Mouse (Mus musculus): ENCODE measurements around the gene Ddx52. TPM values are rescaled to one million over a fixed set of nuclear protein-coding genes. Genes with fewer than 3 reads are reported as not detected.
A peak's percentile ranks its signal among the peaks of the same experiment; 100 is the strongest.

Ddx52 gene
- polyA plus RNA-seq, 1 experiment: not detected

- 83% methylated on average over 4 of the region's 4 CpGs for WGBS
- no peaks in the 10 kb centered on the region for H3K4me1 ChIP-seq (ENCODE audit: control insufficient read depth, insufficient read depth, low read length)
- no peak overlapping the region for H3K27ac ChIP-seq (ENCODE audit: insufficient read depth, low read depth, low read length)
- TF ChIP-seq CTCF (IDR thresholded peaks at IDR 0.05; ENCODE audit: insufficient read depth, low read depth, low read length) (no peak), POLR2A (IDR thresholded peaks at IDR 0.05; ENCODE audit: insufficient read depth, low read depth, low read length) (no peak)
- H3K4me3 ChIP-seq (ENCODE audit: insufficient read depth, low read depth, low read length): no peak overlapping the region
Observed at GRCm38 (mm10) chr11:83914501-83914900, 27.4 kb upstream of the Ddx52 start.

GRCm38 (mm10) chr11:83922600-83922999 lies 19.3 kb upstream of the Ddx52 start:
- 77% methylated on average over 2 of the region's 2 CpGs for WGBS

GRCm38 (mm10) chr11:83927097-83927496 lies 14.8 kb upstream of the Ddx52 start:
- Histone ChIP-seq H3K4me3 (ENCODE audit: insufficient read depth, low read depth, low read length) (no peak overlapping the region), H3K4me1 (ENCODE audit: control insufficient read depth, insufficient read depth, low read length) (no peaks in the 10 kb centered on the region), H3K27ac (ENCODE audit: insufficient read depth, low read depth, low read length) (no peak overlapping the region)
- 58% methylated on average over 3 of the region's 3 CpGs for WGBS
- TF ChIP-seq CTCF (IDR thresholded peaks at IDR 0.05; ENCODE audit: insufficient read depth, low read depth, low read length) (no peak), POLR2A (IDR thresholded peaks at IDR 0.05; ENCODE audit: insufficient read depth, low read depth, low read length) (no peak)

More at GRCm38 (mm10) chr11:83922600-83922999, 19.3 kb upstream of the Ddx52 start:
- Histone ChIP-seq H3K4me1 (ENCODE audit: control insufficient read depth, insufficient read depth, low read length) (no peaks in the 10 kb centered on the region), H3K4me3 (ENCODE audit: insufficient read depth, low read depth, low read length) (no peak overlapping the region), H3K27ac (ENCODE audit: insufficient read depth, low read depth, low read length) (no peak overlapping the region)
- TF ChIP-seq POLR2A (IDR thresholded peaks at IDR 0.05; ENCODE audit: insufficient read depth, low read depth, low read length): no peak
- no peak for TF ChIP-seq CTCF (IDR thresholded peaks at IDR 0.05; ENCODE audit: insufficient read depth, low read depth, low read length)

GRCm38 (mm10) chr11:83932506-83933106 lies 9.3 kb upstream of the Ddx52 start:
- TF ChIP-seq POLR2A (IDR thresholded peaks at IDR 0.05; ENCODE audit: insufficient read depth, low read depth, low read length) (no peak), CTCF (IDR thresholded peaks at IDR 0.05; ENCODE audit: insufficient read depth, low read depth, low read length) (no peak)
- no peak overlapping the region for H3K4me3 ChIP-seq (ENCODE audit: insufficient read depth, low read depth, low read length)
- no peak overlapping the region for H3K27ac ChIP-seq (ENCODE audit: insufficient read depth, low read depth, low read length)
- H3K4me1 ChIP-seq (ENCODE audit: control insufficient read depth, insufficient read depth, low read length): no peaks in the 10 kb centered on the region
- WGBS: 77% methylated on average over 10 of the region's 10 CpGs

GRCm38 (mm10) chr11:83933376-83933775 lies 8.5 kb upstream of the Ddx52 start:
- TF ChIP-seq POLR2A (IDR thresholded peaks at IDR 0.05; ENCODE audit: insufficient read depth, low read depth, low read length) (no peak), CTCF (IDR thresholded peaks at IDR 0.05; ENCODE audit: insufficient read depth, low read depth, low read length) (no peak)
- WGBS: 71% methylated on average over 4 of the region's 4 CpGs
- no peak overlapping the region for H3K4me3 ChIP-seq (ENCODE audit: insufficient read depth, low read depth, low read length)

GRCm38 (mm10) chr11:83935986-83936665 lies 5.7 kb upstream of the Ddx52 start:
- TF ChIP-seq CTCF (IDR thresholded peaks at IDR 0.05; ENCODE audit: insufficient read depth, low read depth, low read length): peak; percentile 71
- TF ChIP-seq POLR2A (IDR thresholded peaks at IDR 0.05; ENCODE audit: insufficient read depth, low read depth, low read length): no peak
- WGBS: 25% methylated on average over 7 of the region's 7 CpGs
- Histone ChIP-seq H3K27ac (ENCODE audit: insufficient read depth, low read depth, low read length) (no peak overlapping the region), H3K4me1 (ENCODE audit: control insufficient read depth, insufficient read depth, low read length) (no peaks in the 10 kb centered on the region), H3K4me3 (ENCODE audit: insufficient read depth, low read depth, low read length) (no peak overlapping the region)

More at GRCm38 (mm10) chr11:83933376-83933775, 8.5 kb upstream of the Ddx52 start:
- Histone ChIP-seq H3K27ac (ENCODE audit: insufficient read depth, low read depth, low read length) (no peak overlapping the region), H3K4me1 (ENCODE audit: control insufficient read depth, insufficient read depth, low read length) (no peaks in the 10 kb centered on the region)

- TF ChIP-seq CTCF (IDR thresholded peaks at IDR 0.05; ENCODE audit: insufficient read depth, low read depth, low read length): no peak
- no peak for TF ChIP-seq POLR2A (IDR thresholded peaks at IDR 0.05; ENCODE audit: insufficient read depth, low read depth, low read length)
- WGBS: 77% methylated on average over 8 of the region's 8 CpGs
- H3K4me1 ChIP-seq (ENCODE audit: control insufficient read depth, insufficient read depth, low read length): no peaks in the 10 kb centered on the region
- H3K27ac ChIP-seq (ENCODE audit: insufficient read depth, low read depth, low read length): no peak overlapping the region
- no peak overlapping the region for H3K4me3 ChIP-seq (ENCODE audit: insufficient read depth, low read depth, low read length)
Observed at GRCm38 (mm10) chr11:83938556-83938955, 3.3 kb upstream of the Ddx52 start.

- TF ChIP-seq POLR2A (IDR thresholded peaks at IDR 0.05; ENCODE audit: insufficient read depth, low read depth, low read length) (no peak), CTCF (IDR thresholded peaks at IDR 0.05; ENCODE audit: insufficient read depth, low read depth, low read length) (no peak)
- no peaks in the 10 kb centered on the region for H3K4me1 ChIP-seq (ENCODE audit: control insufficient read depth, insufficient read depth, low read length)
- H3K27ac ChIP-seq (ENCODE audit: insufficient read depth, low read depth, low read length): no peak overlapping the region
- WGBS: 87% methylated on average over 2 of the region's 2 CpGs
- no peak overlapping the region for H3K4me3 ChIP-seq (ENCODE audit: insufficient read depth, low read depth, low read length)
Observed at GRCm38 (mm10) chr11:83956822-83957221, 15.0 kb downstream of the Ddx52 start.

- H3K4me3 ChIP-seq (ENCODE audit: insufficient read depth, low read depth, low read length): no peak overlapping the region
- WGBS: 89% methylated on average over 3 of the region's 3 CpGs
- TF ChIP-seq POLR2A (IDR thresholded peaks at IDR 0.05; ENCODE audit: insufficient read depth, low read depth, low read length): no peak
- no peak for TF ChIP-seq CTCF (IDR thresholded peaks at IDR 0.05; ENCODE audit: insufficient read depth, low read depth, low read length)
Observed at GRCm38 (mm10) chr11:83961983-83962382, 20.1 kb downstream of the Ddx52 start.

More at GRCm38 (mm10) chr11:83961983-83962382, 20.1 kb downstream of the Ddx52 start:
- Histone ChIP-seq H3K4me1 (ENCODE audit: control insufficient read depth, insufficient read depth, low read length) (no peaks in the 10 kb centered on the region), H3K27ac (ENCODE audit: insufficient read depth, low read depth, low read length) (no peak overlapping the region)
